Mouse (Mus musculus) lung, embryonic 15.5 days (tissue): Measurements from ENCODE around the gene Trp53i13. TPM values are rescaled to one million over a fixed set of nuclear protein-coding genes. Genes with fewer than 3 reads are reported as not detected.

ENCODE experiments used
- ATAC-seq: fragments of 200-750 bp; cut with Nextera tagmentation; 2 replicates; pipeline ENCODE4 v1.8.0; 2017; ENCODE audit warnings: moderate number of reproducible peaks, borderline replicate concordance; ENCODE audit not compliant: low FRiP score, low TSS enrichment; ENCODE audit errors: extremely low read depth
- H3K27ac ChIP-seq: fragments of 300-500 bp; sonication (generic); 2 replicates; pipeline ENCODE4 v1.5.1; 2015; ENCODE audit warnings: moderate library complexity, mild to moderate bottlenecking, inconsistent platforms
- H3K27me3 ChIP-seq: fragments of 300-500 bp; sonication (generic); 2 replicates; pipeline ENCODE4 v1.6.1; 2015; ENCODE audit warnings: inconsistent platforms
- H3K36me3 ChIP-seq: fragments of 300-500 bp; sonication (generic); 2 replicates; pipeline ENCODE4 v1.6.1; 2015; ENCODE audit warnings: inconsistent platforms
- H3K4me1 ChIP-seq: fragments of 300-500 bp; sonication (generic); 2 replicates; pipeline ENCODE4 v1.6.1; 2015; ENCODE audit warnings: inconsistent platforms
- H3K4me2 ChIP-seq: fragments of 300-500 bp; sonication (generic); 2 replicates; pipeline ENCODE4 v1.6.1; 2015; ENCODE audit warnings: inconsistent platforms, mild to moderate bottlenecking, moderate library complexity
- H3K4me3 ChIP-seq: fragments of 300-500 bp; sonication (generic); 2 replicates; pipeline ENCODE4 v1.5.1; 2015; ENCODE audit warnings: mild to moderate bottlenecking, inconsistent platforms
- H3K9ac ChIP-seq: fragments of 300-500 bp; sonication (generic); 2 replicates; pipeline ENCODE4 v1.6.1; 2015; ENCODE audit warnings: inconsistent platforms
- H3K9me3 ChIP-seq: fragments of 300-500 bp; sonication (generic); 2 replicates; pipeline ENCODE4 v1.6.1; 2016; ENCODE audit warnings: inconsistent platforms
- WGBS: fragments of 180-500 bp; shearing (Covaris S2); methylation state at CpG from one replicate; pipeline ENCODE4 v1.1.7; 2015; 5-methylcytosine and 5-hydroxymethylcytosine counted together
- polyA plus RNA-seq: library from polyadenylated mRNA; unstranded; fragments of >200 nt; fragmentation: Nextera tagmentation; extraction: Ambion mirVana; gene quantifications from 2 replicates; pipeline ENCODE4 v1.2.1, GENCODE M21; 2015

Gene Trp53i13
- polyA plus RNA-seq, 1 experiment from 2014 or later = 43.1 TPM

DNA sequence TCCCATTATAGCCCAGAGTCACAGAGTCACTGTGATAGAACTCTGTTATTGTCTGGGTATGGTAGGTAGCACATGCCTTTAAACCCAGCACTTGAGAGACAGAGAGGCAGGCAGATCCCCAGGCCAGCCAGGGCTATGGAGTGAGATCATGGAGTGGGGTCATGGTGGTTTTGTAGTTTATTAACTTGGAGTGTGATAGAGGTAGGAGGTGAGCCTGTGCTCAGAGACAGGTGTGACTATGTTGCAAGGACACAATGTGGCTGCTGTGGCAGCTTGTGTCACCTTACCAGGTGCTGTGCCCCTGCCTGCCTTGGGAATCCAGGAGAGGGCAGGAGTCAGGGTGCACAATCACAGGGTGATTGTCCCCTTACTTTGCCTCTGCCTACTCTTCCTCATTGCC is 20.3 kb downstream of the Trp53i13 start:
- peaks cover 13% of the 10 kb centered on the region for H3K36me3 ChIP-seq
- ATAC-seq = no peak
- no peaks in the 10 kb centered on the region for H3K27me3 ChIP-seq
- no peaks in the 10 kb centered on the region for H3K9me3 ChIP-seq
- peak overlapping the region; percentile 56; the same call in 1 of the 2 replicates for H3K27ac ChIP-seq
- peaks cover 69% of the 10 kb centered on the region for H3K4me1 ChIP-seq
- no peak overlapping the region for H3K4me3 ChIP-seq
- H3K9ac ChIP-seq = no peak overlapping the region
- peak overlapping the region; percentile 92; the same call in 1 of the 2 replicates for H3K4me2 ChIP-seq

GRCm38 (mm10) chr11:77494782-77495181 is 21.0 kb downstream of the Trp53i13 start:
- WGBS = 65% methylated on average over 6 of the region's 6 CpGs
- Histone ChIP-seq H3K4me3 (peak overlapping the region; percentile 95), H3K4me1 (peaks cover 72% of the 10 kb centered on the region), H3K9ac (peak overlapping the region; percentile 88; the same call in 1 of the 2 replicates), H3K9me3 (no peaks in the 10 kb centered on the region), H3K27ac (no peak overlapping the region), H3K36me3 (peaks cover 6% of the 10 kb centered on the region), H3K4me2 (peak overlapping the region; percentile 92), H3K27me3 (no peaks in the 10 kb centered on the region)
- no peak for ATAC-seq

GRCm38 (mm10) chr11:77494344-77494676 is 21.5 kb downstream of the Trp53i13 start:
- no peak for ATAC-seq
- H3K4me1 ChIP-seq = peaks cover 72% of the 10 kb centered on the region
- peak overlapping the region; percentile 95 for H3K4me3 ChIP-seq
- 15% methylated on average over 4 of the region's 4 CpGs for WGBS
- H3K27ac ChIP-seq = peak overlapping the region; percentile 86
- H3K27me3 ChIP-seq = no peaks in the 10 kb centered on the region
- H3K9ac ChIP-seq = peak overlapping the region; percentile 88
- H3K9me3 ChIP-seq = no peaks in the 10 kb centered on the region
- peaks cover 1% of the 10 kb centered on the region; the same call in 1 of the 2 replicates for H3K36me3 ChIP-seq
- peak overlapping the region; percentile 92 for H3K4me2 ChIP-seq

DNA sequence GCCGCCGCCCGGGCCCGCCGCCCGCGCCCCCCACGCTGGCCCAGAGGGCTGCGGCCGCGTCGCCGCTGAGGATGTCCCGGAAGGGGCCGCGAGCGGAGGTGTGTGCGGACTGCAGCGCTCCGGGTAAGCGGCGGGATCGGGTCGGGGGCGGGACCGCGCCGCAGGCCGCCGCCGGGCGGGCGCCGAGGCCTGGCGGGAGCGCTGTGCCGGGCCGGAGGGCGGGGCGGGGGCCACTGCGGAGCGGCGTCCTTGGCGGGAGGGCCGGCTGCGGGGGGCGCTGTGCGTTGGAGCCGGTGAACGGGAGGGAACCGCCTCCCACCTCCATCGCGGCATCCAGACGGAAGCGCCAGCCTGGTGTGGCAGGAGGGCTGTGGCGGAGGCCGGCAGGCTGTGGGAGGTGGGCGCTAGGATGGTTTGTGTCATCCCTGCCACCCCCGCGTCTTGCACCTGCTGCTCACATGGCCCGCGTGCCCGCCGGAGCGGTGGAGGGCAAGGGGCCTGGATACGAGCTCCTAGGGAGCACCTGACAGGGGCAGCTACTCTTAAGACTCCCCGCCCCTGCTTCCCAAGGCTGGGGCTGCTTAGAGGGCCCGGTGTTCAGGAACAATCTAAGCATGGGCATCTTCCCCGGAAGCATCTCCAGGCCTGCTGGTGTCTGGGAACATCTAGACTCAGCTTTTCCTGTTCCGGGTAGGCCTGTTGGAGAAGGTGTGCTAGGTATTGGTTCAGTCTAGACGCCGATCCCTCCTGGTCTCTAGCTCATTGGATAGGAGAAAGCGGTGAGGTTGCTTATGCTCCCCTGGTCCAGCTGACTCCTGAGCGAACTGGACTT is 22.1 kb downstream of the Trp53i13 start, which contains the start of gene Git1:
Git1 (plus strand) TSS at position 51 of the 832 bp plus-strand sequence.
- no peaks in the 10 kb centered on the region for H3K27me3 ChIP-seq
- H3K36me3 ChIP-seq = no peaks in the 10 kb centered on the region
- ATAC-seq = no peak
- H3K4me2 ChIP-seq = peak within 1 kb of the TSS; percentile 92
- H3K9ac ChIP-seq = peak within 1 kb of the TSS; percentile 88
- H3K27ac ChIP-seq = peak within 1 kb of the TSS; percentile 96
- H3K9me3 ChIP-seq = no peaks in the 10 kb centered on the region
- under 1% methylated on average over 72 of the region's 74 CpGs for WGBS
- peak within 1 kb of the TSS; percentile 95 for H3K4me3 ChIP-seq
- H3K4me1 ChIP-seq = peaks cover 76% of the 10 kb centered on the region

DNA sequence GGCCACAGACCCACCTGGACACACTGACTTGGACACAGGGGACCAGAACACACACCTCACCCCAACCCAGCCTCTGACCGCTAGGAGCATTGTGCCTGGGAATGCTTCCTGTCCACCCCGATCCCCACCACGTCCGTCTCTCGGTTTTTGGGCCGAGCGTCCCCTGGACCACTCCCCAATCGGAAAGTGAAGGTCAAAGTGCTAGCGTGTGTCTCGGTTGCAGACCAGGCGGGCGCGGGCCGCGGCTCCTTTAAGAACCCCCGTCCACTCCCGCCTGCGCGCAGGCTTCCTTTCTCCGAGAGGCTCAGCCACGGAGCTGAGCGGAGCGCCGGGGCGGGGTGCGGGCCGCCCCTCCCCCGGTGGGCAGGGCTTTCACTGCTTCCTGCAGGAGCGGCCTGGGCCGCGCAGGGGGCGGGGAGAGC is 22.9 kb downstream of the Trp53i13 start:
- Histone ChIP-seq H3K9me3 (no peaks in the 10 kb centered on the region), H3K27me3 (no peaks in the 10 kb centered on the region), H3K36me3 (no peaks in the 10 kb centered on the region), H3K4me2 (peak overlapping the region; percentile 92), H3K4me3 (peak overlapping the region; percentile 95), H3K27ac (peak overlapping the region; percentile 96), H3K4me1 (peaks cover 79% of the 10 kb centered on the region), H3K9ac (peak overlapping the region; percentile 88)
- peak; percentile 73 for ATAC-seq
- WGBS = under 1% methylated on average over 32 of the region's 32 CpGs

DNA sequence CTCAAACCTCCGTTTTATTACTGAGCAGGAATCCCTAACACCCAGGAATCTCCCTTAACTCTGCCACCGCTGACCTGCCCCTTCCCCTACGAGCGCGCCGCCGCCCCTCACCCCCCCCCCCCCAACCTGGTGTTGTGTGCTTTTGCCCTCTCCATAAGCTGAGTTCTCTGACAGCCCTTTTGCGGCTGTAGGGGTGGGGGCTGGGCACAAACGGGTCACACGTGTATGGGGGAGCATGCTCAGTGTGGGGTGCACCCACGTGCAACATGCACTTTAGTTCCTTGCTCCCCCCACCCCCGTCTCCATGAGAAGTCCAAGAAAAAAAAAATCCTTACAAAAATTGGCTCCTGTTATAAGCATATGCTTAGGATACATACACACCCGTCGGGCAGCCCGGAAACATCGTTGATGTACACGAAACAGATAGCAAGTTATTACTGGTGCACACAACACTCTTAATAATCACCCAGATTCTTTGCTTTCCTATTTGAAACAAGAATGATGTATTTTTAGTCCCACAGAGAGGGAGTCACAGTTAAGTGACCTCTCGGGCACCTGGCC is 23.4 kb downstream of the Trp53i13 start:
- peak overlapping the region; percentile 92 for H3K4me2 ChIP-seq
- H3K9ac ChIP-seq = peak overlapping the region; percentile 46
- WGBS = under 1% methylated on average over 18 of the region's 18 CpGs
- H3K36me3 ChIP-seq = no peaks in the 10 kb centered on the region
- H3K4me1 ChIP-seq = peaks cover 80% of the 10 kb centered on the region
- no peak for ATAC-seq
- H3K4me3 ChIP-seq = peak overlapping the region; percentile 95
- H3K27me3 ChIP-seq = no peaks in the 10 kb centered on the region
- H3K9me3 ChIP-seq = no peaks in the 10 kb centered on the region
- peak overlapping the region; percentile 96 for H3K27ac ChIP-seq

DNA sequence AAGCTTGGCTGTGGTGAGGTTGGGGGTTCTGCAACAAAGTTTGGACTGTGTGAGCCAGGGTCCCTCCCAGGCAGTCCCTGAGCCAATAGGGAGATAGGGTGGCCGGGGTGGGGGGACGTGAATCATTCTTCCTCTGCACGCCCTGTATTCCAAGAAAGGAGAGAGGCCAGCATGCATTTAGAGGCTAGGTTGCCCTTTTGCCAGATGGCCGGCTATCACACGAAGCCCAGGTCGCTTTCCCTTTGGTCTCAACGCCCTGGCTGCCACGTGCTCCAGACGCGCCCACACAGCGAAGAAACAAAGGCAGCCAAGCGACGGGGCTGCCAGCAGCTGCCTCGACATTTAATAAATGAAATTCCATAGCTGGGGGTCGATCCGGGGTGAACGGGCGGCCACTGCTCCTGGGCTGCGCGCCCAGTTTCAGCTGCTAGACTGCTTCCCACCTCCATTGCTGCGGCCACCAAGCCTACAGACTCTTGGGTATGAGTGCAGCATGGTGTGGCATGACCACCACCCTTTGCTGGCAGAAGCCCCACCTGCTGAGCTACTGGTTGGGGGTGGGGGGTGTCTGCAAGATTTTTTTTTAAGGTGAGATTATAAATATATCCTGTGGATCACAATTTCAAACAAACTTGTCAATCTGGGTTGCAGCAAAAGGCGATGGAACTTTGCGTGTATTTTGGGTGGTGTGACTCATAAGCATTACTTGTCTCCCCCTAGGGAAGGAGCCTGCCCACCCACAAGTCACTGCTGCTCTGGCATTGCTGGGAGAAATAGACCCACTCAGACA is 24.1 kb downstream of the Trp53i13 start:
- peak; percentile 73 for ATAC-seq
- peak overlapping the region; percentile 92 for H3K4me2 ChIP-seq
- WGBS = 0% methylated on average over 23 of the region's 23 CpGs
- H3K9me3 ChIP-seq = no peaks in the 10 kb centered on the region
- H3K36me3 ChIP-seq = no peaks in the 10 kb centered on the region
- peak overlapping the region; percentile 46 for H3K9ac ChIP-seq
- peak overlapping the region; percentile 95 for H3K4me3 ChIP-seq
- H3K27ac ChIP-seq = peak overlapping the region; percentile 96
- H3K4me1 ChIP-seq = peaks cover 80% of the 10 kb centered on the region
- no peaks in the 10 kb centered on the region for H3K27me3 ChIP-seq

- Histone ChIP-seq H3K36me3 (no peaks in the 10 kb centered on the region), H3K27me3 (no peaks in the 10 kb centered on the region), H3K4me2 (peak overlapping the region; percentile 92), H3K9me3 (no peaks in the 10 kb centered on the region), H3K4me3 (peak overlapping the region; percentile 95), H3K4me1 (peaks cover 81% of the 10 kb centered on the region), H3K27ac (peak overlapping the region; percentile 96), H3K9ac (peak overlapping the region; percentile 46)
- ATAC-seq = peak; percentile 72
- WGBS = under 1% methylated on average over 13 of the region's 13 CpGs
Measured at GRCm38 (mm10) chr11:77491123-77491501, 24.7 kb downstream of the Trp53i13 start.

DNA sequence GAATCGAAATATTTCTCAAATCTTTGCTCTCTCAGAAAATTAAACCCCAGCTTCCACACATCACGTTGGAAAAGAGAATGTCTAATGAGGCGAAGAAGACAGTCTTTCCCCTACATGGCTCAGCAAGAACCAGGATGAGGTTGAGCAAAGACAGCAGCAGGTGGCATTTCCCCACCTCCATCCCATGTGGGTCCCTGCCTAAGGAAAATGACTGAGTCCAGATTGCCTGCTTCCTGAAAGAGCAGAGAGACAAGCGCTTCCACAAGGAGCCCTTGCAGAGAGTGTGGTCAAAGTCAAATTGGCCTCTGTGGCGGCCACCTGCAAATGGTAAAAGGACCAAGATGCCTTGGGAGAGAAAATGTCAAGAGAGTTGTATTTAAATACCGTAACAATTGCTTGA is 25.3 kb downstream of the Trp53i13 start:
- Histone ChIP-seq H3K4me3 (no peak overlapping the region), H3K4me2 (peak overlapping the region; percentile 92), H3K4me1 (peaks cover 80% of the 10 kb centered on the region)

GRCm38 (mm10) chr11:77489591-77490235 is 26.1 kb downstream of the Trp53i13 start, which contains the start of gene Ankrd13b:
Ankrd13b (minus strand) TSS chr11:77489678.
- Histone ChIP-seq H3K4me1 (peaks cover 79% of the 10 kb centered on the region), H3K4me3 (peak within 1 kb of the TSS; percentile 89), H3K9ac (peak within 1 kb of the TSS; percentile 79), H3K36me3 (no peaks in the 10 kb centered on the region), H3K9me3 (no peaks in the 10 kb centered on the region), H3K27me3 (no peaks in the 10 kb centered on the region), H3K27ac (peak within 1 kb of the TSS; percentile 59; the same call in 1 of the 2 replicates), H3K4me2 (peak within 1 kb of the TSS; percentile 92)
- under 1% methylated on average over 73 of the region's 87 CpGs for WGBS
- ATAC-seq = 0 out of 2 replicates have a peak, but pooled peaks have one; percentile 23

More for the DNA sequence above, 25.3 kb downstream of the Trp53i13 start:
- no peaks in the 10 kb centered on the region for H3K36me3 ChIP-seq
- no peak for ATAC-seq
- whole genome bisulfite sequencing = 73% methylated on average over 6 of the region's 6 CpGs
- H3K9ac ChIP-seq = no peak overlapping the region
- H3K27ac ChIP-seq = no peak overlapping the region
- H3K27me3 ChIP-seq = no peaks in the 10 kb centered on the region
- H3K9me3 ChIP-seq = no peaks in the 10 kb centered on the region
